Mouse (Mus musculus): ENCODE results near the gene Nlk. TPM values are rescaled to one million over a fixed set of nuclear protein-coding genes. Genes with fewer than 3 reads are reported as not detected.

The Nlk gene
- polyA plus RNA-seq, 1 experiment from 2014 or later, result 18.5 TPM

DNA sequence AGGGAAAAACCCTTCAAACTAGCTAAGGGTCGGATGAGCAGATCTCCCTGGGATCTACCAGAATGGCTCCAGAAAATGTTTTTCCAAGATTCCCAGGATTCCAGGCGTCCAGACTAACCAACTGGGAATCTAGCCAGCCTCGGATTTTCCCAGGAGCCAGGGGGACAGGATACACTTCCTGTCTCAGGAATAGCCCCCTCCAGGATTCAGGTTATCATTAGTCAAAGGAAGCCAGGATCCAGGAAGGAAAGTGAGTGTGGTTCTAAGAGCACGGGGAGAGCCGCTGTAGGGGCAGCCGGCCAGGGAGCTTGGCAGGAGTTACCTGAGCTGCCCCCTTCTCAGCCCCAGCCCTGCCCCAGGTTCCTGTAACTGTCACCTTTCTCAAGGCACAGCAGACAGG lies 166.1 kb downstream of the Nlk start:
- Histone ChIP-seq H3K36me3 (peaks cover 63% of the 10 kb centered on the region), H3K9me3 (replicated peaks) (no peaks in the 10 kb centered on the region), H3K4me1 (peaks cover 12% of the 10 kb centered on the region), H3K27ac (replicated peaks) (no peak overlapping the region), H3K4me3 (no peak overlapping the region), H3K27me3 (ENCODE audit: low read depth, poor library complexity, severe bottlenecking) (no peaks in the 10 kb centered on the region)
- no peak for DNase-seq (ENCODE audit: low spot score)
- WGBS, result 85% methylated on average over 6 of the region's 6 CpGs

DNA sequence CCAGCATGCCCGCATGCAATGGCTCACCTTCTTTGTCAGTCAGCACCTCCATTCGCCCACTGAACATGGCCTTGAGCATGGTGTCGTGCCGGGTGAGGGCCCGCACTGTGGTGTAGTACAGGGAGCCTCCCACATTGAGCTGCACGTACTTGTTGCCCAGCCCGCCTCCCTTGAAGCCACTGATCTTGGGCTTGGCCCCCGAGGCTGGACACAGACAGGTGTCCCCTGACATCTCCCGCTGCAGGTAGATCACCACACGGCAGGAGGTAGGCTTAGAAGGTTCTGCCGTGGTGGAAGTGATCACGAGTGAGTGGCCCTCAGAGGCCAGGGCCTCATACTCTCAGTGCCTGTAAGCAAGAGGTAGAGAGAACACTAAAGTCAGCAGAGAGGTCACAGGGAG lies 167.2 kb downstream of the Nlk start:
- Histone ChIP-seq H3K27ac (replicated peaks) (no peak overlapping the region), H3K36me3 (peaks cover 73% of the 10 kb centered on the region), H3K4me1 (peaks cover 8% of the 10 kb centered on the region), H3K9me3 (replicated peaks) (no peaks in the 10 kb centered on the region), H3K4me3 (no peak overlapping the region), H3K27me3 (ENCODE audit: low read depth, poor library complexity, severe bottlenecking) (no peaks in the 10 kb centered on the region)
- 93% methylated on average over 12 of the region's 12 CpGs for WGBS
- DNase-seq (ENCODE audit: low spot score), result no peak

DNA sequence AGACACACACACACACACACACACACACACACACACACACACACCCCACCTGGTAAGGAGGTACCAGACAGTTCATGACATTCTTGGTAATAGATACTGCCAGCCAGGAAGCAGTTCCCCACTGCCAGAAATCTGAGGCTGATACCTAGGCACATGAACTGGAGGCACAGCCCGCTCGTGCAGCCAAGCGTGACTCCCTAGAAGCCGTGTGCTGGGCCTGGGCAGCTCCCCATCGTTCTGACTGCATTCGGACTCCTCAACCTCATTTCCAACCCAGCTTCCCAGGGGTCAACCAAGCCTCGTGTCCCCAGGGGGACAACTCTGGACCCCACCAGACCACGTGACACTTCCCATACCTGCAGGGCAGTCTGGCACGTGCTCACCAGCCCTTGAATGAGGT lies 168.5 kb downstream of the Nlk start:
- no peak for DNase-seq (ENCODE audit: low spot score)
- H3K4me3 ChIP-seq, result no peak overlapping the region
- H3K36me3 ChIP-seq, result peaks cover 81% of the 10 kb centered on the region
- H3K4me1 ChIP-seq, result no peaks in the 10 kb centered on the region
- 93% methylated on average over 9 of the region's 9 CpGs for WGBS
- no peaks in the 10 kb centered on the region for H3K9me3 ChIP-seq (replicated peaks)
- no peaks in the 10 kb centered on the region for H3K27me3 ChIP-seq (ENCODE audit: low read depth, poor library complexity, severe bottlenecking)
- no peak overlapping the region for H3K27ac ChIP-seq (replicated peaks)

DNA sequence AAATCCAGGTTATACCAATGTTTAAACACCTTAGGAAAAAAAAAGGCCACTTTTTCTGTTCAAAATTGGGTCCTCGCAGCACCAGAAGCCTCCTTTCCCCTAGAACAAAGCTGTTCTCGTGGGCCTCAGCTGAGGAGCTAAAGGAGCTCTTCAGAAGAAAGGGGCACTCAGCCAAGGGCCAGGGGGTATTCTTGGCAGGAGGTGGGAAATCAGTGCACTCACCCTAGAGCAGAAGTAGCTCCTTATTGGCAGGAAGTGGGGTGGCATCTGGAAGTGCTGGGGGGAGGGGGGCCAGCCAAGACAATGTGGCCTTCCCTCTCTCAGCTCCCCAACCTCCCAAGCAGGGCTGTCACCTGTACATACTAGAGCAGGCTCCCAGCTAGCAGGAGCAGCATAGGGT lies 172.3 kb downstream of the Nlk start:
- no peak overlapping the region for H3K27ac ChIP-seq (replicated peaks)
- no peaks in the 10 kb centered on the region for H3K9me3 ChIP-seq (replicated peaks)
- no peaks in the 10 kb centered on the region for H3K27me3 ChIP-seq (ENCODE audit: low read depth, poor library complexity, severe bottlenecking)
- H3K36me3 ChIP-seq, result peaks cover 100% of the 10 kb centered on the region
- no peaks in the 10 kb centered on the region for H3K4me1 ChIP-seq
- no peak overlapping the region for H3K4me3 ChIP-seq
- 91% methylated on average over 2 of the region's 2 CpGs for WGBS
- DNase-seq (ENCODE audit: low spot score), result no peak

DNA sequence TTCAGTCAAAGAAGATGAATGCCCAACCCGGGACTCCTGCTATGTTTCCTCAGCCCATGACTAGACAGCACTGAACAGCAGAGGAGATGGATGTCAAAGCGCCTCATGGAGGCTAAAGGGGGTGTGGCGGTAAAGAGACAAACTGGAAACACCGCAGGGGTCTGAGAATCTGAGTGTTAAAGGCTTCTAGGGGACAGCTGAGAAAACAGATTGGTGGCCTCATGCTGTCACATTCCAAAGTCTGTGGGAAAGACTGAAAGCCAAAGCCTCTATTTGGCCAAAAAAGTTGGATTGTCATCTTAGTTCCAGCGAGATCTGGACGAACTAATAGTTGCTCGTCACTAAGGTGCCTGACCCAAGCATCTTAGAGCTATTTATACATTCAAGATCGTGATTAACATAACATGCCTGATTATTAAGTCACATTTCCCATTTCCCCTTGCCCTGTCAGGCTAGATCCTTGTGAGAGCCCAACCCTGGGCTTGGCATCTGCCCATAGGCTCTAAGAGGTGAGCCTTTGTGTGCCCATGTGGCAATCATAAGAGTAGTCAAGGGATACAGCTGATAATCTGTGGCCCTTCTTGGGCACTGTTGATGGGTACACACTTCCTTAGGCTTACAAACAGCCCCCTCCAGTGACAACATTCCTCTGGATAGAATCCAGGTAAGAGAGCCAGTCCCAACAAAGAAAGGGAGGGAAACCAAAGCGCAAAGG lies 173.8 kb downstream of the Nlk start:
- Histone ChIP-seq H3K9me3 (replicated peaks) (no peaks in the 10 kb centered on the region), H3K27me3 (ENCODE audit: low read depth, poor library complexity, severe bottlenecking) (no peaks in the 10 kb centered on the region), H3K27ac (replicated peaks) (no peak overlapping the region), H3K4me3 (no peak overlapping the region), H3K36me3 (peaks cover 100% of the 10 kb centered on the region), H3K4me1 (no peaks in the 10 kb centered on the region)
- DNase-seq (ENCODE audit: low spot score), result no peak
- 81% methylated on average over 9 of the region's 9 CpGs for WGBS

DNA sequence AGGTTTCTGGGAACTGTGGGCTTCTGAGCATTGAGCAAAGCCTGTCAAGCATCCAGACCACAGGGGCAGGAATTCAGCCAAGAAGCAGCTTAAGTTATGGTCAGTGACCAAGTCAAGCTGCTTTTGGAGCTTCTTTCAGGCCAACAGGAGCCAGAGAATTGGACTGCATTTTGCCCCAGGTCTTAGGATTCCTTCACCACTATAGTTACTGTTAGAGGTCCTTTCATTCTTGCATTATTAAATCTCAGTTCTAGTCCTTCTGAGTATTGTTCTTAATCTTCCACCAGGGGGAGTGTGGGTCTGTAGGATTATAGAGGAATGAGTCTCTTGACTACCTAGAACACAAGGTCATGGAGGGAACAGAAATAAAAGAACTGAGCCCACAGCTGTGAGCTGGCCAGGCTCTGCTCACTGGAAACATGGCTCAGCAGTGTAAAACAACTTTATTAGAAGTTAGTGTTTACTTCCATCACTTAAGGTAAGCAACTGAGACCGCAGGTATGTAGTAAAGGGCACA lies 174.6 kb downstream of the Nlk start:
- 93% methylated on average over 1 of the region's 1 CpGs for WGBS
- no peak for DNase-seq (ENCODE audit: low spot score)
- H3K36me3 ChIP-seq, result peaks cover 100% of the 10 kb centered on the region

DNA sequence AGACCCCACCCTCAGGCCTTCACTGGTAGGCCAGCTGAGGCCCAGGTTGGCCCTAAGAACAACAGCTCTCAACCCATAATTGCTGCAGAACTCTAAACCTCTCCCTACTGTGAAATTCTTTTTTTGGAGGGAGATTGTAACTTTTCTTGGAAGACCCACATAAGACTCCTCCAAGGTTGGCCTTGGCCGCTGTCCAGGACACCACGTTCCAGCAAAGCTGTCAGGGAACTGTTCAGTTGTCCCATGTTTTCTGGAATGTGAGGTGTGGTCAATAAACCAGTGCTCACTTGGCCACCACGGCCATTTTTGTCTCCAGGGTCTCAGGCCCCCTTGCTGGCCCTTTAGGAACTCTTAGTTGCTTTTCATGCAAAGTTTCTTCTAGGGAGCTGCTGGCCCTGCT lies 175.3 kb downstream of the Nlk start:
- DNase-seq (ENCODE audit: low spot score), result no peak
- H3K36me3 ChIP-seq, result peaks cover 98% of the 10 kb centered on the region

More for the DNA sequence above, 174.6 kb downstream of the Nlk start:
- no peak overlapping the region for H3K27ac ChIP-seq (replicated peaks)
- H3K9me3 ChIP-seq (replicated peaks), result no peaks in the 10 kb centered on the region
- no peaks in the 10 kb centered on the region for H3K4me1 ChIP-seq
- no peak overlapping the region for H3K4me3 ChIP-seq
- H3K27me3 ChIP-seq (ENCODE audit: low read depth, poor library complexity, severe bottlenecking), result no peaks in the 10 kb centered on the region

DNA sequence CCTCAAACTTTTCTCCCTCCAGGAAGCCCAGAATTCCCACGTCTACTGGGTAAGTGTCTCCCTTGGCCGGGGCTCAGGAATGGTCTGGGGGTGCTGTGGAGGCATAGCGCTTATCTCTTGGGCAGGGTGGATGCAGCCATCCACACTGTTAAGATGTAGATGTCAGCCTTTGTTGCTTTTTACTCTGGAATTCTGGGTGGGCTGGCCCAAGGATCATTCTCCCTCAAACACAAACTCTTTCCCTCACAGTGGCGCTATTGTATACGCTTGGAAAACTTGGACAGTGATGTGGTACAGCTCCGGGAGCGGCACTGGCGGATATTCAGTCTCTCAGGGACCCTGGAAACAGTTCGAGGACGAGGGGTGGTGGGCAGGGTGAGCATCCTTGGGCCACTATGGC lies 178.2 kb downstream of the Nlk start:
- H3K4me1 ChIP-seq, result no peaks in the 10 kb centered on the region
- peaks cover 98% of the 10 kb centered on the region for H3K36me3 ChIP-seq
- H3K27me3 ChIP-seq (ENCODE audit: low read depth, poor library complexity, severe bottlenecking), result no peaks in the 10 kb centered on the region
- DNase-seq (ENCODE audit: low spot score), result no peak
- no peaks in the 10 kb centered on the region for H3K9me3 ChIP-seq (replicated peaks)
- no peak overlapping the region for H3K4me3 ChIP-seq
- 93% methylated on average over 10 of the region's 10 CpGs for WGBS
- H3K27ac ChIP-seq (replicated peaks), result no peak overlapping the region

More for the DNA sequence above, 175.3 kb downstream of the Nlk start:
- Histone ChIP-seq H3K4me1 (no peaks in the 10 kb centered on the region), H3K9me3 (replicated peaks) (no peaks in the 10 kb centered on the region), H3K27me3 (ENCODE audit: low read depth, poor library complexity, severe bottlenecking) (no peaks in the 10 kb centered on the region), H3K4me3 (no peak overlapping the region), H3K27ac (replicated peaks) (no peak overlapping the region)
- 94% methylated on average over 3 of the region's 3 CpGs for WGBS

Other genes starting within 250 kb of the Nlk start
- gene Slc46a1, start 231.7 kb downstream of the Nlk start, polyA plus RNA-seq (2016; fragmentation: Nextera tagmentation; extraction: Ambion mirVana), result 23.2 and 27.1 TPM in 2 replicates
- gene Sarm1, start 199.6 kb downstream of the Nlk start, polyA plus RNA-seq (2016; fragmentation: Nextera tagmentation; extraction: Ambion mirVana), result 16.9 and 23.9 TPM in 2 replicates
- 116 and 119 TPM in 2 replicates for gene Vtn, start 198.3 kb downstream of the Nlk start, polyA plus RNA-seq (2016; fragmentation: Nextera tagmentation; extraction: Ambion mirVana)
- gene Sebox, start 193.9 kb downstream of the Nlk start, polyA plus RNA-seq (2016; fragmentation: Nextera tagmentation; extraction: Ambion mirVana), result 0.20 TPM in 1 of 2 replicates, not detected in the other
- 81.8 and 88.8 TPM in 2 replicates for gene Tmem199, start 185.2 kb downstream of the Nlk start, polyA plus RNA-seq (2016; fragmentation: Nextera tagmentation; extraction: Ambion mirVana)
- gene Poldip2, start 185.2 kb downstream of the Nlk start, polyA plus RNA-seq (2016; fragmentation: Nextera tagmentation; extraction: Ambion mirVana), result 148 and 157 TPM in 2 replicates
- gene Tnfaip1, start 161.0 kb downstream of the Nlk start, polyA plus RNA-seq (2016; fragmentation: Nextera tagmentation; extraction: Ambion mirVana), result 85.1 and 89.6 TPM in 2 replicates
- 83.4 and 84.5 TPM in 2 replicates for gene Ift20, start 161.0 kb downstream of the Nlk start, polyA plus RNA-seq (2016; fragmentation: Nextera tagmentation; extraction: Ambion mirVana)
- gene Tmem97, start 146.6 kb downstream of the Nlk start, polyA plus RNA-seq (2016; fragmentation: Nextera tagmentation; extraction: Ambion mirVana), result 91.6 and 110 TPM in 2 replicates
- gene Ccnq, start 54.4 kb upstream of the Nlk start, polyA plus RNA-seq (2016; fragmentation: Nextera tagmentation; extraction: Ambion mirVana), result 39.5 and 40.5 TPM in 2 replicates
- gene Lyrm9, start 129.2 kb upstream of the Nlk start, polyA plus RNA-seq (2016; fragmentation: Nextera tagmentation; extraction: Ambion mirVana), result 20.7 and 21.8 TPM in 2 replicates
- 0.93 and 1.0 TPM in 2 replicates for gene Nos2, start 223.4 kb upstream of the Nlk start, polyA plus RNA-seq (2016; fragmentation: Nextera tagmentation; extraction: Ambion mirVana)